Mouse (Mus musculus): ENCODE measurements around the gene Slc51a. TPM values are rescaled to one million over a fixed set of nuclear protein-coding genes. Genes with fewer than 3 reads are reported as not detected.
"Not testable (repeated sequence)": the region's sequence is repeated elsewhere in the genome, so short reads cannot be mapped to it uniquely, and the experiment has no call there.

Slc51a gene
- polyA plus RNA-seq, 1 experiment from 2014 or later = 0.14 TPM

DNA sequence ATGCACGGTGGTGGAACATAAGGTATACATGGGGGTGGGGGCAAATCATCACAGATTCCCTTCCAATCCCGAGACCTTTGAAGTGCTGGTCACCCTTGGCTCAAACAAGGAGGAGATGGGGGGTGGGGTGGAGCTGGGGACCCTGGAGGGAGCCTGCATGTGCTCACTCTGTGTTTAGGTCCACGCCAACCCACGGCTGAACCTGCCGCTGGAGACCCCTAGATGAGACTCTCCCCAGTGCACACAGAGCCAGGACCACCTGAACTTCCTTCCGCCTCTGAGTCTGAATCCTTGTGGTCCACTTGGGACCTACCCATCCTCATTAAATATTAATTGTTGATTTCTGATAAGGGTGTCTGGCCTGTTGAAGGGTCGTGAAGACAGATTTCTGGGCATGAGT is 19.2 kb upstream of the Slc51a start:
- H3K4me1 ChIP-seq = peaks cover 8% of the 10 kb centered on the region
- no peak overlapping the region for H3K9ac ChIP-seq
- H3K9me3 ChIP-seq (replicated peaks) = no peaks in the 10 kb centered on the region
- WGBS = 78% methylated on average over 7 of the region's 7 CpGs
- no peak for ATAC-seq (ENCODE audit: low FRiP score)
- H3K27me3 ChIP-seq = no peaks in the 10 kb centered on the region
- H3K4me2 ChIP-seq (replicated peaks) = no peak overlapping the region
- no peaks in the 10 kb centered on the region for H3K36me3 ChIP-seq
- no peak overlapping the region for H3K4me3 ChIP-seq
- H3K27ac ChIP-seq = no peak overlapping the region

DNA sequence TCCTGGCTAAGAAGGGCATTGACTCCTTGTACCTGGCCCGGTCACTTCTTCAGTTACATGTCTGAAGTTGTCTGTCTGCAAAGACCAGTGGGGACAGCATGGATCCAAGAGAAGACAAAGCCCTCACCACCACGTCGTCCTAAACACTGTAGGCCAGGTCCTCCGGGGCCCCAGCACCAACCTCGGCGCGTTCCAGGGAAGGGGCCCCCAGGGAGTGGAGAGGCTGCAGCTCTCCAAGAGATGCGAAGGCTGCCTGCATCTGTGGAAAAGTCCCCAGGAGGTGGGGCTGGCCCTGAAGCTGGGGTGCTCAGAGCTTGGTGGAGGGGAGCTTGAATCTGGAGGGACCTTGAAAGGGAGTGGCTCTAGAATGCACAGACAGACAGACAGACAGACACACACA is 18.6 kb upstream of the Slc51a start:
- no peak for ATAC-seq (ENCODE audit: low FRiP score)

DNA sequence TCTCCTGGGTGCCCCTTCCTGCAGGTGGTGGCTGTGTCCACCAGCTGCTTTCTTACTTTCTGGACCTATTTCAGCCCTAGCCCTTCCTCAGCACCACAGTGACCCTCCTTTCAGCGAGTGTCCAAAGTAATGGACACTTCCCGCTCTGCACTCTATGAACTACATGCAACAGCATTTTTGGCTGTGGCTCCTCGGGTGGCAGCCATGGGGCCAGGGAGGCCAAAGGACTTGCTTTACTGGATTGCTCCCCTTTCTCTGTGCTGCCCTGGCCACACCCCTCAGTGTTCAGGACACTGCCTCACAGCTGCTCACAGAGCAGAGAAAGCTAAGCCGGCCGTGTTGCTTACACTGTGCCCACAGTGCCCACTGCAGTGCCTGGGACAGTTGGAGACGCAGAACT is 16.0 kb upstream of the Slc51a start:
- H3K27me3 ChIP-seq = 0 out of 2 replicates have a peak, but pooled peaks cover under 1% of the 10 kb centered on the region
- WGBS = 76% methylated on average over 6 of the region's 6 CpGs
- no peak for ATAC-seq (ENCODE audit: low FRiP score)

More for the DNA sequence above, 18.6 kb upstream of the Slc51a start:
- Histone ChIP-seq H3K9ac (no peak overlapping the region), H3K4me2 (replicated peaks) (no peak overlapping the region), H3K36me3 (no peaks in the 10 kb centered on the region), H3K4me1 (peaks cover 8% of the 10 kb centered on the region), H3K27me3 (no peaks in the 10 kb centered on the region), H3K4me3 (no peak overlapping the region), H3K9me3 (replicated peaks) (no peaks in the 10 kb centered on the region), H3K27ac (no peak overlapping the region)
- 77% methylated on average over 8 of the region's 8 CpGs for WGBS

DNA sequence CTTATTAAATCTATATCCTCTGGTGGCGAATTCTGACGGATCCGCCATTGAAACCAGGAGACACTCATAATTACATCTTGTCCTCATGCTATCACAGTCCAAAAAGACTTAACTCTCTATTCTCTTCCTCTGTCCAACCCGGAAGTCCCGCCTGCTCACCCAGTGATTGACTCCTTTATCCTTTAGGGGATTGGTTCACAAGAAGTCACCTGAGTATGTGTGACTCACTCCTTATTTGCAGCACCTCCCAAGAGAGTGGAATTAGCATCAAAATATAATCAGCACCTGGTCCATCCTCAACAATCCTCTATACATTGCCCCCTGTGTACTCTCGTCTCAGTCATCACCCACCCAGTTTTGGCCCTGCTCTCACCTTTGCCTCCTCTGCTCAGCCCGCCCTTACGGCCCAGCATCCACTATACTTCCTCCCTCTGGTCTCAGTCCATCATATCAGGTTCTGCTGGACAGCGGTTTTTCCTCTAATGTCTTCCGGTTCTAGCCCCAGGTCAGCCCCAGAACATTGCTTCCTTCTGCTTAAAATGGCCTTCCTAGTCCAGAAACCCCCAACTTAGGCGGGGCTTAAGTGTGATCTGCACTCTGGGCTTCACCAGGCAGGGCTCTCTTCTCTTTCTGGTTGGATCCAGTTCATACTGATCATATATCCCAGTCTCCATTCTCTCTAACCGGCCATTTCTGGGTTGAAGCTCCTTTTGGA is 15.1 kb upstream of the Slc51a start:
- H3K27ac ChIP-seq = no peak overlapping the region
- WGBS = 83% methylated on average over 12 of the region's 12 CpGs
- no peak for ATAC-seq (ENCODE audit: low FRiP score)
- no peak overlapping the region for H3K4me3 ChIP-seq
- no peaks in the 10 kb centered on the region for H3K9me3 ChIP-seq (replicated peaks)
- H3K9ac ChIP-seq = no peak overlapping the region
- no peak overlapping the region for H3K4me2 ChIP-seq (replicated peaks)
- H3K36me3 ChIP-seq = no peaks in the 10 kb centered on the region
- 0 out of 2 replicates have a peak, but pooled peaks cover 3% of the 10 kb centered on the region for H3K27me3 ChIP-seq
- no peaks in the 10 kb centered on the region for H3K4me1 ChIP-seq

More for the DNA sequence above, 16.0 kb upstream of the Slc51a start:
- Histone ChIP-seq H3K4me2 (replicated peaks) (no peak overlapping the region), H3K4me3 (no peak overlapping the region), H3K9ac (no peak overlapping the region), H3K9me3 (replicated peaks) (no peaks in the 10 kb centered on the region), H3K36me3 (no peaks in the 10 kb centered on the region), H3K4me1 (no peaks in the 10 kb centered on the region), H3K27ac (no peak overlapping the region)

DNA sequence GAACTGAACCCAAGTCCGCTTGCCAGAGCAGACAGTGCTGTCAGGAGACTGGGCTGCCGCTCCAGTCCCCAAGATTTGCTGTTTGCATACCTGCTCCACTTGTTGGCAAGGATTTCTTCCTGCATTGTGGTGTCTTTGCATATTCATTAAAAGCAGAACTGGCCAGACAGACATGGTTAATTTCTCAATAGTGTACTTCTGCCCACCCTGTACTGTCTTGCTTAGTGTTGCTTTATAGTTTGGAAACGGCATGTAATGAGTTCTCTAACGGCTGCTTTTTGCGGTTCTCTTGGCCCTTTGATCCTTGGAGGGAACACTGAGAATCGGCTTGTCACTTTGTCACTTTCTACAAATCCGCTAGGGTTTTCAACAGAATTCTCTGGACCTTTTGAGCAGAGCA is 13.8 kb upstream of the Slc51a start:
- H3K4me3 ChIP-seq = no peak overlapping the region
- no peak for ATAC-seq (ENCODE audit: low FRiP score)
- 77% methylated on average over 7 of the region's 7 CpGs for WGBS
- no peaks in the 10 kb centered on the region for H3K36me3 ChIP-seq
- H3K27ac ChIP-seq = no peak overlapping the region
- no peaks in the 10 kb centered on the region for H3K9me3 ChIP-seq (replicated peaks)
- no peak overlapping the region for H3K9ac ChIP-seq
- H3K27me3 ChIP-seq = 0 out of 2 replicates have a peak, but pooled peaks cover 3% of the 10 kb centered on the region
- H3K4me1 ChIP-seq = no peaks in the 10 kb centered on the region
- H3K4me2 ChIP-seq (replicated peaks) = no peak overlapping the region

DNA sequence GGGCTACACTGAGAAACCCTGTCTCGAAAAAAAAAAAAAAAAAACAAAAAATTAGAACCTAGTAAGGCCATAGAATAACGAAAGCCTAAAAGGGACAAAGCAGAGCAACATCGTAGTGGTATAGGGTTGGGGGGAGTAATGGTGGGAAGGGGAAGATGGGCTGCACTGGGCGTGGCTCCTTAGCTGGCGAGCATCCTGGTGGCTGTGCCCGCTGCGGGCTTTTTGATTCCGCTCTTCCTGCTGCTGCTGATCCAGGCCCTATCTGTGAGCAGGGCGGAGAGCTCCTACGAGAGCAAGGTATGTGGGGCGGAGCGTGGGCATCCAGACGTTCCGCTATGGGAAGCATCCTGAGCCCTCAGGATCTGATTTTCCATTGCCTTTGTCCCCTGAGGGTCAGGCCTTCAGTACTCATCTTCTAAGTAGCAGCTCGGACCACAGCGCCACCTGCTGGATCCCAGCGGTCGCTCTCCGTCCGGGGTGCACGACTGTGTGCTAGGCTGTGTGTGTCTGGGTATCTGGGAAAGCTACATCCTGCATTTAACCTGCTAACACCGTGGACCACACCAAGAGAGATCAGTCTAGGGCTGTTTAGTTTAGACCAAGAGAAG is 11.9 kb upstream of the Slc51a start:
- Histone ChIP-seq H3K4me3 (peak overlapping the region; percentile 37), H3K9me3 (replicated peaks) (no peaks in the 10 kb centered on the region), H3K27ac (no peak overlapping the region), H3K4me1 (no peaks in the 10 kb centered on the region), H3K9ac (peak overlapping the region; percentile 59; the same call in 1 of the 2 replicates), H3K36me3 (no peaks in the 10 kb centered on the region), H3K27me3 (0 out of 2 replicates have a peak, but pooled peaks cover 3% of the 10 kb centered on the region), H3K4me2 (replicated peaks) (peak overlapping the region; percentile 63)
- 10% methylated on average over 22 of the region's 22 CpGs for WGBS
- ATAC-seq (ENCODE audit: low FRiP score) = peak; percentile 94

DNA sequence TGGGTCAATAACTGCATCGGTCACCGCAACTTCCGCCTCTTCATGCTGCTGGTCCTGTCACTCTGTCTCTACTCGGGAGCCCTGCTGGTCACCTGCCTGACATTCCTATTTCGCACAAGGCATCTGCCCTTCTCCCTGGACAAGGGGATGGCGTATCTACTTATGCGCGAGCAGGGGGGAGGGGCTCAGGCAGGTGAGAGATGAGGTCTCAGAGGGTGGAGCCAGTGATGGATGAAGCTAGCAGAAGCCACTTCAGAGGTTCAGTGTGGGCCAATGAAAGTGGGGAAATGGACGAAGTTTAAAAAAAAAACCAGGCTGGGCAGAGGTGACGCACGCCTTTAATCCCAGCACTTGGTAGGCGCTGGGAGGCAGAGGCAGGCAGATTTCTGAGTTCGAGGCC is 11.3 kb upstream of the Slc51a start:
- 60% methylated on average over 13 of the region's 13 CpGs for WGBS
- no peak for ATAC-seq (ENCODE audit: low FRiP score)
- Histone ChIP-seq H3K4me2 (replicated peaks) (no peak overlapping the region), H3K27me3 (0 out of 2 replicates have a peak, but pooled peaks cover 3% of the 10 kb centered on the region), H3K4me3 (no peak overlapping the region), H3K27ac (no peak overlapping the region), H3K4me1 (no peaks in the 10 kb centered on the region), H3K9me3 (replicated peaks) (no peaks in the 10 kb centered on the region), H3K36me3 (no peaks in the 10 kb centered on the region), H3K9ac (no peak overlapping the region)

DNA sequence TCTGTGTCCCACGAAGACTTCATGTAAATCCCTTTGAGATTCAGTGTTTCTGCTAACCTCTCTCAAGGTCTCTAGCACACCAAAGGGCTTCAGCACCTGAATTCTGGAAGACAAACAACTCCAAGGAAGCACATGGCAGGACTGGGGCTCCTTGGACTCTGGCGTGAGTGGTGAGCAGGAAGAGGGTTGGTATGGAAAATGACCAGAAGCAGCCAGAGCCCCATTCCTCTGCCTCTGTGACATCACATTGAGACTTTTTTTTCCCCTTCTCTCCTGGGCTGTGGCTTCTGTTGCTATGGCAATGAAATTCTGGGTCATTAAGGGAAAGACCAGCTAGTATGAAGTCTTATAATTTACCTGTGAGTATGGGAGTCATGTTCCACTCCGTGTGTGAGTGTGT is 8.3 kb upstream of the Slc51a start, which contains the start of gene Zdhhc19:
Gene Zdhhc19 (plus strand): TSS at position 301 of the 400 bp plus-strand sequence.
- Histone ChIP-seq H3K27me3 (0 out of 2 replicates have a peak, but pooled peaks cover 3% of the 10 kb centered on the region), H3K9ac (no peak within 1 kb of the TSS), H3K4me2 (replicated peaks) (no peak within 1 kb of the TSS), H3K9me3 (replicated peaks) (no peaks in the 10 kb centered on the region), H3K4me3 (no peak within 1 kb of the TSS), H3K4me1 (no peaks in the 10 kb centered on the region), H3K36me3 (no peaks in the 10 kb centered on the region), H3K27ac (no peak within 1 kb of the TSS)
- no peak for ATAC-seq (ENCODE audit: low FRiP score)
- 76% methylated on average over 3 of the region's 3 CpGs for WGBS

DNA sequence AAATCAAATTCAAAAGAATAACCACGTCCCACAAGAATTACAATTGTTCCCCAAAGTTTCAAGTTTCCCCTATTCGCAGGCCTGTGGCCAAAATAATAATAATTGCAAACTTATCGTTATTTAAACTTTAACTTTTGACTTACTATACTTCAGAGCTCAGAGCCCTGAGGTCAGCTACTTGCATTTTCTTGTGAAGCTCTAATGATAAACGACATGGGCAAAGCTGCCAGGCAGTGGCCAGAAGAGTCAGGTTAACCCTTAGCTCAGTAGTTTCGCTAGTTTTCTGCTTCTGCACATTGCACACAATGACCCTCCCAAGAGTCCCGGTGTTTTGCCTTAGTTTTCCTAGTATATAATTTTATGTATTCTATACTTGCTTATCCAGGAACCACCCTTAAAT is 6.7 kb upstream of the Slc51a start:
- not testable (repeated sequence) for H3K9me3 ChIP-seq (replicated peaks); ATAC-seq (ENCODE audit: low FRiP score); H3K27me3 ChIP-seq; H3K9ac ChIP-seq; H3K27ac ChIP-seq; H3K4me2 ChIP-seq (replicated peaks); H3K4me3 ChIP-seq; H3K36me3 ChIP-seq; H3K4me1 ChIP-seq
- WGBS = 78% methylated on average over 6 of the region's 6 CpGs

DNA sequence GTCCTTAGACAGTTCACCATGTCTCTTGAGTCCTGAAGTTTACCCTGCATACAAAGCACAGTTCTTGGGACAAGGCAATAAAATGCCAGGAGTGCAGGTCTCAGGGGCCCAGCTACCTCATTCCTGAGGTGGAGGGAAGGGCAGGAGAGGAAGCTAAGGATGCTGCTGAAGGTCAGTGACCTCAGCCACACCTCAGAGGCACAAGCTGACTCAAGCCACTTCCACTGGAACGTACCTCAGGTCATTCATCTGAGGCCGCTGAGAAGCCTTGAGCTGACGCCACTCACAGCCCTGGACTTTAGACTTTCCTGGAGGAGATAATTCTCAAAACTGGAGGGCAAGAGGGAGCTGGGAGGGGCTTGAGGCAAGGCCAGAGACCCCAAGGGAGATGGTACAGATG is 1.3 kb upstream of the Slc51a start:
- no peaks in the 10 kb centered on the region for H3K9me3 ChIP-seq (replicated peaks)
- no peak overlapping the region for H3K4me2 ChIP-seq (replicated peaks)
- H3K27me3 ChIP-seq = no peaks in the 10 kb centered on the region
- H3K4me3 ChIP-seq = no peak overlapping the region
- H3K9ac ChIP-seq = no peak overlapping the region
- WGBS = 88% methylated on average over 3 of the region's 3 CpGs
- H3K36me3 ChIP-seq = no peaks in the 10 kb centered on the region
- H3K4me1 ChIP-seq = no peaks in the 10 kb centered on the region; the same call in 1 of the 2 replicates
- H3K27ac ChIP-seq = no peak overlapping the region
- no peak for ATAC-seq (ENCODE audit: low FRiP score)

DNA sequence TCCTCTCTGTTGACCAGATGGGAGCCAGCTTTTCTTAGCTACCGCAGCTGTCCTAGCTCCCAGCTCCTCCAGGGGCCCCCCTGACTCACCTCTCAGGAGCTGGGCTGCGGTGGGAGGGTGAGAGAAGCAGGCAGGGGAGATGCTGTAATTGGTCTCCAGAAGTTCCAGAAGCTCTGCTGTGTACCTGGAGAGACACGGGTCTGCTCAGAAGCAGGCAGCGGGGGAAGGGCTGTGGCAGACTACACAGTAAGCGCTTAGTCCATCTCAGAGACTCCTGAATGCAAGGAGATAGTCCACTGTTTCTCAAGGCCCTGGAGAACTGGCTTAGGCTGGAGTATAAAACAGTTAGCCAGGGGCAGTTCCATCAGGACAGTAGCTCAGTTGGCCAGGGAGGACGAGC is 1.6 kb downstream of the Slc51a start:
- Histone ChIP-seq H3K4me1 (no peaks in the 10 kb centered on the region; the same call in 1 of the 2 replicates), H3K4me3 (no peak overlapping the region), H3K27me3 (no peaks in the 10 kb centered on the region), H3K36me3 (no peaks in the 10 kb centered on the region), H3K9me3 (replicated peaks) (no peaks in the 10 kb centered on the region), H3K4me2 (replicated peaks) (no peak overlapping the region), H3K9ac (no peak overlapping the region), H3K27ac (no peak overlapping the region)
- ATAC-seq (ENCODE audit: low FRiP score) = no peak
- 77% methylated on average over 6 of the region's 6 CpGs for WGBS

DNA sequence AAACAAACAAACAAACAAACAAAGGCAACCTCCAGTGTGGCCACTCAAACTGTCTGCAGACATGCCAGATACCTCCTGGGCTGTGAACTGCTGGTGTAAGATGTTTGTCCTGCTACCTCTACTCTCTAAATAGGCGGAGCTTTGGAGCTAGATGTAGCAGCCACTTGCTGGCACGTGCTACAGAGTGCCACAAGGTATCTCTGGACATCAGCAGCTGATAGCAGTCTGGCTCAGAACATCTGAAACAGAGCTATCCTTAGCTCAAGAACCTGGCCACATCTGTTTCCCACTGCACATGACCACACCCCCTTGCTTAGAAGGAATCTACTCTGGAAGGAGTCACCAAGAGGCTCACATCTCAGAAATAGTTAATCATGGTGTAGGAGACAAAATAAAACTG is 2.5 kb downstream of the Slc51a start:
- 76% methylated on average over 2 of the region's 2 CpGs for WGBS
- Histone ChIP-seq H3K36me3 (no peaks in the 10 kb centered on the region), H3K4me1 (no peaks in the 10 kb centered on the region; the same call in 1 of the 2 replicates), H3K27ac (no peak overlapping the region), H3K9me3 (replicated peaks) (no peaks in the 10 kb centered on the region), H3K9ac (no peak overlapping the region), H3K4me2 (replicated peaks) (no peak overlapping the region), H3K27me3 (no peaks in the 10 kb centered on the region), H3K4me3 (no peak overlapping the region)
- no peak for ATAC-seq (ENCODE audit: low FRiP score)
